Mouse (Mus musculus): Measurements from ENCODE around the gene Nfia.

GRCm38 (mm10) chr4:97818498-97818897 lies 46.0 kb downstream of the Nfia start:
- no peak for TF ChIP-seq CTCF (IDR thresholded peaks at IDR 0.05; ENCODE audit: low read depth, low read length)
- no peak for TF ChIP-seq POLR2A (IDR thresholded peaks at IDR 0.05; ENCODE audit: insufficient read depth, low read length)
- no peak for TF ChIP-seq EP300 (IDR thresholded peaks at IDR 0.05; ENCODE audit: insufficient read depth, low read depth, low read length)
